Mouse (Mus musculus) bone marrow, adult 2 months (tissue): ENCODE measurements around the gene Sh3pxd2a. TPM values are rescaled to one million over a fixed set of nuclear protein-coding genes. Genes with fewer than 3 reads are reported as not detected.

Experiments used
- H3K27ac ChIP-seq: fragments of 200-500 bp; 2 replicates; pipeline ENCODE4 v1.5.1; 2012; ENCODE audit warnings: low read depth, mild to moderate bottlenecking, control low read depth, inconsistent platforms, low read length; ENCODE audit not compliant: control insufficient read depth, poor library complexity, insufficient read depth
- H3K4me1 ChIP-seq: fragments of 200-500 bp; 2 replicates; pipeline ENCODE4 v1.6.1; 2011; ENCODE audit warnings: low read length; ENCODE audit not compliant: control insufficient read depth, insufficient read depth
- H3K4me3 ChIP-seq: fragments of 200-500 bp; replicated peaks from 2 replicates; pipeline ENCODE3; 2011; ENCODE audit warnings: mild to moderate bottlenecking, low read depth, low read length, control low read depth; ENCODE audit not compliant: control insufficient read depth
- CTCF ChIP-seq: fragments of 200-500 bp; IDR thresholded peaks from 2 replicates; pipeline ENCODE4 v1.5.1; 2011; ENCODE audit warnings: low read length, control low read depth; ENCODE audit not compliant: control insufficient read depth, insufficient read depth
- POLR2A ChIP-seq: fragments of 200-500 bp; IDR thresholded peaks from 2 replicates; pipeline ENCODE4 v1.6.1; 2011; ENCODE audit warnings: low read depth, mild to moderate bottlenecking, control low read depth, low read length, borderline replicate concordance; ENCODE audit not compliant: control insufficient read depth
- WGBS: fragments of 180-500 bp; shearing (Covaris S2); methylation state at CpG from one replicate; pipeline ENCODE4 v1.1.7; 2018; 5-methylcytosine and 5-hydroxymethylcytosine counted together
- polyA plus RNA-seq: library from polyadenylated mRNA; stranded (reverse); fragments of >200 nt; gene quantifications from 2 replicates; pipeline ENCODE4 v1.2.4, GENCODE M21; 2011; ENCODE audit warnings: low replicate concordance; ENCODE audit not compliant: missing spikeins, insufficient read depth, insufficient read length

Gene Sh3pxd2a
- polyA plus RNA-seq, 1 experiment, result 8.3 TPM

GRCm38 (mm10) chr19:47230682-47231081 lies 233.5 kb downstream of the Sh3pxd2a start:
- 82% methylated on average over 8 of the region's 8 CpGs for WGBS
- Histone ChIP-seq H3K27ac (no peak overlapping the region), H3K4me1 (no peaks in the 10 kb centered on the region), H3K4me3 (no peak overlapping the region)
- TF ChIP-seq POLR2A (no peak), CTCF (no peak)

- WGBS, result 78% methylated on average over 7 of the region's 7 CpGs
- no peak overlapping the region for H3K27ac ChIP-seq
- H3K4me1 ChIP-seq, result no peaks in the 10 kb centered on the region; the same call in 1 of the 2 replicates
- no peak for TF ChIP-seq CTCF
- TF ChIP-seq POLR2A, result no peak
- H3K4me3 ChIP-seq, result no peak overlapping the region
These were observed 234.1 kb downstream of the Sh3pxd2a start for GRCm38 (mm10) chr19:47230082-47230481.

GRCm38 (mm10) chr19:47229461-47229860 lies 234.7 kb downstream of the Sh3pxd2a start:
- no peak overlapping the region for H3K4me3 ChIP-seq
- no peak overlapping the region; the same call in 1 of the 2 replicates for H3K27ac ChIP-seq
- 74% methylated on average over 5 of the region's 5 CpGs for WGBS
- TF ChIP-seq POLR2A (no peak), CTCF (no peak)
- no peaks in the 10 kb centered on the region; the same call in 1 of the 2 replicates for H3K4me1 ChIP-seq

- TF ChIP-seq CTCF (no peak), POLR2A (no peak)
- H3K4me1 ChIP-seq, result no peaks in the 10 kb centered on the region; the same call in 1 of the 2 replicates
- H3K27ac ChIP-seq, result no peak overlapping the region
- 21% methylated on average over 17 of the region's 17 CpGs for WGBS
- no peak overlapping the region for H3K4me3 ChIP-seq
These were observed 235.4 kb downstream of the Sh3pxd2a start for GRCm38 (mm10) chr19:47228725-47229252.

- no peak overlapping the region for H3K4me3 ChIP-seq
- H3K27ac ChIP-seq, result no peak overlapping the region
- WGBS, result 74% methylated on average over 5 of the region's 5 CpGs
- TF ChIP-seq POLR2A, result no peak
- no peaks in the 10 kb centered on the region; the same call in 1 of the 2 replicates for H3K4me1 ChIP-seq
These were observed 238.4 kb downstream of the Sh3pxd2a start for GRCm38 (mm10) chr19:47225791-47226190.

- 13% methylated on average over 4 of the region's 4 CpGs for WGBS
- TF ChIP-seq POLR2A, result no peak
- TF ChIP-seq CTCF, result no peak
- Histone ChIP-seq H3K4me1 (no peaks in the 10 kb centered on the region; the same call in 1 of the 2 replicates), H3K4me3 (no peak overlapping the region), H3K27ac (no peak overlapping the region)
These were observed 239.5 kb downstream of the Sh3pxd2a start for GRCm38 (mm10) chr19:47224743-47225142.

- H3K27ac ChIP-seq, result no peak overlapping the region
- H3K4me3 ChIP-seq, result no peak overlapping the region
- WGBS, result 77% methylated on average over 15 of the region's 15 CpGs
- H3K4me1 ChIP-seq, result no peaks in the 10 kb centered on the region; the same call in 1 of the 2 replicates
- no peak for TF ChIP-seq CTCF
- no peak for TF ChIP-seq POLR2A
These were observed 241.2 kb downstream of the Sh3pxd2a start for GRCm38 (mm10) chr19:47222841-47223557.

GRCm38 (mm10) chr19:47222154-47222840 lies 241.9 kb downstream of the Sh3pxd2a start:
- H3K4me3 ChIP-seq, result no peak overlapping the region
- no peak for TF ChIP-seq CTCF
- TF ChIP-seq POLR2A, result no peak
- WGBS, result 79% methylated on average over 8 of the region's 8 CpGs
- no peak overlapping the region for H3K27ac ChIP-seq
- no peaks in the 10 kb centered on the region; the same call in 1 of the 2 replicates for H3K4me1 ChIP-seq
